ENCODE assay signal across 10 mouse cellular contexts in the genomic region with DNA sequence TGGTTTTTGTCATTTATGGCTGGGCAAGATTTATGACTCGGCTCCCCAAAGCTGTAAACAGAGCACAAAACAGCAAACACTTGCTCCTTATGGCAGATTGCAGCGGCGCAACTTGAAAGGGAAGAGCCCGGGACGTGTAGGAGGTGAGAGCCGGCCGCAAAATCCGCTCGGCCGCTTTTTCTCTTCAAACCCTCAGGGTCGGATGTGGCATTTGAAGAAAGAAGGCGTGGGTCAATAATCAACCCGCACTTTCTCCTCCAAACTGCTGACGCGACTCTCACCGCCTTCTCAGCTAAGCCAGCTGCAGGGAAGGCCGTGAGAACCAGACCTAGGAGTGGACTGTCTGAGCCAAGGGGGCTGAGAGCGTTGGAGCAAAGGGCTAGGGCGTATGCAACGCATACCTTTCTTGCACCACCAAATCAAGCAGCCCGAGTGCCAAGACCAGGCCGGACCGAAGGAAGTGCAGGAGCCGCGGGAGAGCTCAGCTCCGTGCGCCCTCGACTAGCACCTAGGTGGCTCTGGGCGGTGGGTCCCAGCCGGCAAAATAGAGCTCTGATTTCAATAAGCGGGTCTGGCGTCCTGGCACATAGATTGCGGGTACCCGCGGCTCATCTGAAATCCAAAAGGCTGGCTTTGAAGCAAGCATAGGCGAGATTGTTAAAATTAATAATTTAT. TPM values are rescaled to one million over a fixed set of nuclear protein-coding genes. Genes with fewer than 3 reads are reported as not detected.
DNase-seq lines count a peak whose midpoint lies in the region; ATAC-seq lines count a peak whose summit lies in the region.
"Had no signal": no experiment of that assay in that cellular context is flagged by ENCODE, and none has a peak within 500 bp of the region (broad histone marks: within the 10 kb centered on the region; RNA-seq: fewer than 3 reads in every experiment).

Gene 5730596B20Rik (plus strand): TSS at position 438 of the 675 bp plus-strand sequence.

- H3K4me1 ChIP-seq in heart, embryonic 10.5 days, result peaks cover 20% of the 10 kb centered on the region
- H3K4me1 ChIP-seq in embryonic facial prominence, embryonic 11.5 days (ENCODE audit: control insufficient read depth, insufficient read depth, low read length), result peaks cover 4% of the 10 kb centered on the region
- peaks cover 66% of the 10 kb centered on the region for H3K4me1 ChIP-seq in kidney, embryonic 14.5 days (ENCODE audit: control insufficient read depth, insufficient read depth, low read length)

- no peaks in the 10 kb centered on the region for H3K9me3 ChIP-seq in heart, embryonic 10.5 days
- no peaks in the 10 kb centered on the region for H3K9me3 ChIP-seq in embryonic facial prominence, embryonic 11.5 days (replicated peaks; ENCODE audit: control insufficient read depth, low read length)
- H3K9me3 ChIP-seq in kidney, embryonic 14.5 days (ENCODE audit: control insufficient read depth, low read length), result no peaks in the 10 kb centered on the region

- under 1% methylated on average over 36 of the region's 36 CpGs for WGBS in heart, embryonic 10.5 days
- under 1% methylated on average over 36 of the region's 36 CpGs for WGBS in embryonic facial prominence, embryonic 11.5 days
- under 1% methylated on average over 36 of the region's 36 CpGs for WGBS in kidney, embryonic 14.5 days

- H3K36me3 ChIP-seq in heart, embryonic 10.5 days, result no peaks in the 10 kb centered on the region
- no peaks in the 10 kb centered on the region for H3K36me3 ChIP-seq in embryonic facial prominence, embryonic 11.5 days (replicated peaks; ENCODE audit: control insufficient read depth, insufficient read depth, low read depth, low read length)
- peaks cover 12% of the 10 kb centered on the region; the same call in 1 of the 2 replicates for H3K36me3 ChIP-seq in kidney, embryonic 14.5 days (ENCODE audit: control insufficient read depth, insufficient read depth, low read length)

- H3K27ac ChIP-seq in heart, embryonic 10.5 days, result peak within 1 kb of the TSS; percentile 87
- peak within 1 kb of the TSS; percentile 13; the same call in 1 of the 2 replicates for H3K27ac ChIP-seq in embryonic facial prominence, embryonic 11.5 days (replicated peaks; ENCODE audit: low read depth, low read length)
- peak within 1 kb of the TSS; percentile 98 for H3K27ac ChIP-seq in kidney, embryonic 14.5 days (ENCODE audit: low read depth, low read length)

- H3K4me3 ChIP-seq in heart, embryonic 10.5 days, result peak within 1 kb of the TSS; percentile 62
- peak within 1 kb of the TSS; percentile 15 for H3K4me3 ChIP-seq in embryonic facial prominence, embryonic 11.5 days (ENCODE audit: low read depth, low read length)
- H3K4me3 ChIP-seq in kidney, embryonic 14.5 days (ENCODE audit: low read length), result peak within 1 kb of the TSS; percentile 71

- H3K9ac ChIP-seq in embryonic facial prominence, embryonic 11.5 days (replicated peaks; ENCODE audit: low read length), result 0 out of 2 replicates have a peak within 1 kb of the TSS, but pooled peaks have one; percentile 28
- peak within 1 kb of the TSS; percentile 88 for H3K9ac ChIP-seq in kidney, embryonic 14.5 days (ENCODE audit: low read depth, low read length)

- H3K27me3 ChIP-seq in heart, embryonic 10.5 days (ENCODE audit: insufficient read depth, poor library complexity, severe bottlenecking), result peaks cover 100% of the 10 kb centered on the region
- peaks cover 86% of the 10 kb centered on the region for H3K27me3 ChIP-seq in embryonic facial prominence, embryonic 11.5 days (ENCODE audit: control insufficient read depth, insufficient read depth, low read length)
- H3K27me3 ChIP-seq in kidney, embryonic 14.5 days (ENCODE audit: control insufficient read depth, insufficient read depth, low read length), result no peaks in the 10 kb centered on the region

- ATAC-seq in embryonic facial prominence, embryonic 11.5 days (replicated peaks; ENCODE audit: insufficient number of reproducible peaks, low FRiP score, low TSS enrichment, low read depth), result no peak
- peak; percentile 30 for ATAC-seq in kidney, embryonic 14.5 days (ENCODE audit: low FRiP score, low TSS enrichment)

- peak within 1 kb of the TSS; percentile 10 for H3K4me2 ChIP-seq in embryonic facial prominence, embryonic 11.5 days (ENCODE audit: low read depth, low read length)
- peak within 1 kb of the TSS; percentile 67 for H3K4me2 ChIP-seq in kidney, embryonic 14.5 days (replicated peaks; ENCODE audit: low read depth, low read length)

- peak; percentile 75 for DNase-seq in heart, embryonic 10.5 days (ENCODE audit: low spot score)
- no peak for DNase-seq in heart, postnatal 4 days
- DNase-seq in embryonic facial prominence, embryonic 11.5 days (ENCODE audit: low spot score), result no peak
- DNase-seq in mesoderm, embryonic 11.5 days (ENCODE audit: low read depth, low spot score), result peak; percentile 87
- no peak for DNase-seq in left cerebral cortex, adult 18-20 months (ENCODE audit: low spot score in 2 of 2)
- DNase-seq in layer of hippocampus, postnatal 10 days (ENCODE audit: low spot score in 2 of 2), result no peak
- DNase-seq in cerebellum, adult 11-12 months, result no peak
- DNase-seq: cerebellum, postnatal 25 days had no signal

RNA-seq across cellular contexts. Expression of gene 5730596B20Rik, which starts in this region (rescaled TPM):
- polyA plus RNA-seq in heart, embryonic 10.5 days (2016; fragmentation: Nextera tagmentation; extraction: Ambion mirVana), result 0.07 and 1.5 TPM in 2 replicates
- total RNA-seq in heart, postnatal 4 days (2021), result under 1 TPM; 0.20 to 0.29 TPM
- 0.13 and 0.22 TPM in 2 replicates for polyA plus RNA-seq in embryonic facial prominence, embryonic 11.5 days (2014; fragmentation: Nextera tagmentation; extraction: Ambion mirVana)
- 2.7 and 2.9 TPM in 2 replicates for polyA plus RNA-seq in kidney, embryonic 14.5 days (2014; fragmentation: Nextera tagmentation; extraction: Ambion mirVana)
- not detected for total RNA-seq in left cerebral cortex, adult 18-20 months (2021)
- total RNA-seq in layer of hippocampus, postnatal 10 days (2021), result not detected
- polyA plus RNA-seq: testis, adult 2 months had no signal

Comparison
In these comparisons a context has a peak if more than half of its experiments do, and no peak if none do; other contexts are left out.
1. DNase-seq: peak in heart, embryonic 10.5 days (single experiment) and mesoderm, embryonic 11.5 days (single experiment); none in heart, postnatal 4 days (single experiment), embryonic facial prominence, embryonic 11.5 days (single experiment), left cerebral cortex, adult 18-20 months (0 of 2), layer of hippocampus, postnatal 10 days (0 of 2) and cerebellum, adult 11-12 months (single experiment).
2. H3K27ac ChIP-seq: peak in every context shown above with its lines; median percentile 98 in kidney, embryonic 14.5 days; 87 in heart, embryonic 10.5 days; 13 in embryonic facial prominence, embryonic 11.5 days.
3. H3K4me3 ChIP-seq: peak in every context shown above with its lines; median percentile 71 in kidney, embryonic 14.5 days; 62 in heart, embryonic 10.5 days; 15 in embryonic facial prominence, embryonic 11.5 days.